Mouse (Mus musculus): ENCODE measurements around the gene Dusp11.
A peak's percentile ranks its signal among the peaks of the same experiment; 100 is the strongest.
"Not testable (repeated sequence)": the region's sequence is repeated elsewhere in the genome, so short reads cannot be mapped to it uniquely, and the experiment has no call there.

Gene Dusp11

GRCm38 (mm10) chr6:85961101-85962091 is at the start of gene Dusp11:
Gene Dusp11, minus strand, starts transcription at chr6:85961667.
- DNase-seq: peak; percentile 93 to 95

GRCm38 (mm10) chr6:86009980-86010379 is 48.5 kb upstream of the Dusp11 start:
- peak; percentile 56 to 73 for DNase-seq

DNA sequence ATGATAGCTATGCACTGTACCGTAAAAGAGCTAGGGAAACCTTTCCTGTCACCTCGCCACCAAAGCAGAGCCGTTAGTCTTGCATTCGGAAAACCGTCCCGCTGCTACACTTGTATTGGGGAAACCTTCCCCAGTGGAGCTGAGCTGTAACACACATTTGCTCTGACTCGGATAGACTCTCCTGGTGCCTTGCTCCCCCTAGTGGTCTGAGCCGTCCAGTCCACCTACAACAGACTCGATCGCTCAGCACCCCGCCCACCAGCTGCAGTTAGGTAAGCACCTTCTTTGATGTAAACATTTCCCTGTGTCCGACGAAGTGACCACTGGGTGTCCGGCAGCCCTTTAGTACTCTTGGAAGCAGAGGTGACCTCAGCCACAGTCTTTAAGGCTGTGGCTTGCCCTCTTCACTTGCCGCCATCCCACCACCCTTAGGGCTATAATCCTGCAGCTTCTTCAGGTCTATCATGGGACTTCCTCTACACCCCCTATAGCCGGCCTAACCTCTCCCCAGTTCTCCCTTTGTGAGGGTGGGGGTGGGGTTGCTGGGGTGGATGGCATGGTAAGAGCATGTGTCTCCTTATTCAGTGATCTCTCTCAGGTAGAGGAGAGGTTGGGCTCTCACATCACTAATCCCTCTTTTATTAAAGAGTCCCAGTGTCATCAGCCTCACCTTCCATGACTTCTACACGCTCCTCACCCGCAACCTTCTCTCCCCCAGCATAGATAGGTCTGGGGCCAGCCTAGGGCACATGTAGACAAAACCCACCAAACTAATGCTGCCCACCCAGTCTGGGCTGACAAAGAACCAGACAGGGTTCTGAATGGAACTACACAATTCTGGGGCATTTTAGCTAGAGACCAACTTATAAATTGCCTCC is 43.0 kb upstream of the Dusp11 start:
- peak; percentile 73 to 89 for DNase-seq

GRCm38 (mm10) chr6:86003405-86003925 is 42.0 kb upstream of the Dusp11 start:
- DNase-seq: peak in 1 of 2 experiments; percentile 43

DNA sequence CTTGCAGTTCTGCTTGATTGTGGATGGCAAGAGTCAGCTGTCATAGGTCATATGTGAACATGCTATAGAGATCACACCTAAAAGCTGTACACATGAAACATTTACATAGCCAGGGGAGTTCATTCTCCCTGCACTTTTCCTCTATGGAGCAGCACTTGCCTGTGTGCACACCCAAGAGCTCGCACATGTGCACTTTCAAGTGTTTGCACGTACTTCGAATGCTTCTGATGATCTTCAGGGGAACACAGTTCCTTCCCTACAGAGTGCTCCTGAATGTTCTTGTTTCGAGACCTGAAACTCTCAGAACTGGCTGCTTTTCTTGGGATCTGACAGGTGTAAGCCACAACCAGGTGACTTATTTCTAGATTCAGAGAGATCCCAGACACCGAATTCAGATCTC is 29.3 kb upstream of the Dusp11 start:
- DNase-seq: not testable (repeated sequence)

DNA sequence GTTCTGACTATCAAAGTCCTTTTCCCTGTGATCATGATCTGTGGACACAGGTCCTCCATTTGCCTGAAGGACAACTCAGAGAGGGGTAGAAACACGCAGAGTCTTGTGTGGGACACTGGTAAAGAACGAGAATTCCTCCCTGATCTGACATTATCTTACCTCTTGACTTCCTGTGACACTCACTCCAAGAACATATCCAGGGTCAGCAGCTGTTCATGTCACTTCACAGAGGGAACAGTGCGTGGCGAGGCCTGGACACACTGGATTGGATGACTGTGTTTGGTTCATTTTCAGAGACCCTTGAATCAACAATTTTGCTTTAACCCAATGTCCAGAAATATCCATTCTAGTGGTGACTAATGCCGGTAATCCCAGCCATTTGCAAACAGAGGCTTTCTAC is 28.1 kb upstream of the Dusp11 start:
- not testable (repeated sequence) for DNase-seq

GRCm38 (mm10) chr6:85984351-85984750 is 22.9 kb upstream of the Dusp11 start:
- no peak for DNase-seq

DNA sequence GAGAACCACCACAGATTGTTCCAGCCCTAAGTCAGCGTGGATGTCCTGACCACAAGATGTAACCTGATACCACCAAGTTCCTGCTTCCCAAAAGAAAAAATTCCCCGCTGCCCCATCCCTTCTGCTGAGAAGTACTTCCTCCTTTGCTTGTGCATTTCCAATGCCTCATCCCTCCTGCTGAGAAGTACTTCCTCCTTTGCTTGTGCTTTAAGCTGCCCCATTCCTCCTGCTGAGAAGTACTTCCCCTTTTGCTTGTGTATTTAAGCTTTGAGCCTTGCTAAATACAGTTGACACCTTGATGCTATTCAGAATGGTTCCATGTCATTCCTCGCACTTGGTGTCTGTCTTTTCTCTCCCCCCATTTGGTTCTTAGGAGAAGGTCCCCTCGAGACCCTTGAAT is 17.3 kb upstream of the Dusp11 start:
- DNase-seq: not testable (repeated sequence)

- no peak for DNase-seq
Observed at GRCm38 (mm10) chr6:85976242-85976641, 14.8 kb upstream of the Dusp11 start.

- DNase-seq: no peak
Observed at GRCm38 (mm10) chr6:85975761-85976160, 14.3 kb upstream of the Dusp11 start.

DNA sequence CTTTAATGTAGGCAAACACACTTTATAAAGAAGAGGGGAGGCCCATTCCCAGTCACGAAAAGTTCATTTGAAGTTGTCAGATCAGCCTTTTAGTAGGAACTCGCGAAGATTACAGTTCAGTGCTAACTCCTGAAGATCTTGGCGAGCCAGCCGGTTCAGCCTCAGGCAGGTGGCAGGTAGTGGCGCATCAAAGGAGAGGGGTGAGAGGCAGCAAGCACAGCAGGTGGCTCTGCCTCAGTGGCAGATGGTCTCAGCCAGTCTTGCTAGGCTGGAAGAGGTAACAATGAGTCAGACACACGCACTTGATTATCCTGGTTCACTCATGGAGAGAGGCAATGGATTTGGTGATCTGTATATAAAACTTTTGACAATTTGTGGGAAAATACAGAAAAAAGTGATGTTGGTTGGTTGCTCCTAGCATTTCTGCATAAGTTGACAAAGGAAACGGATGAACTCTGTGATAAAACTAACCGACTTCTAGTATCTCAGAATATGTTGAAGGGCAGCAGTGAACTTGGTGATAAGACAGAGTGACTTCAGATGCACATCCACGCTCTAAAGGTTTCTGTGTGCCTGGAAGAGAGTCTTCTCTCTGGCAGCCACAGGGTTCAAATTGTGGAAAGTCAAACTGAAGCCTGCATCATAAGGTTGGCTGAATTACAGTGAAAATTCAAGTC is 13.6 kb upstream of the Dusp11 start:
- no peak for DNase-seq

GRCm38 (mm10) chr6:85973336-85973735 is 11.9 kb upstream of the Dusp11 start:
- no peak for DNase-seq

DNA sequence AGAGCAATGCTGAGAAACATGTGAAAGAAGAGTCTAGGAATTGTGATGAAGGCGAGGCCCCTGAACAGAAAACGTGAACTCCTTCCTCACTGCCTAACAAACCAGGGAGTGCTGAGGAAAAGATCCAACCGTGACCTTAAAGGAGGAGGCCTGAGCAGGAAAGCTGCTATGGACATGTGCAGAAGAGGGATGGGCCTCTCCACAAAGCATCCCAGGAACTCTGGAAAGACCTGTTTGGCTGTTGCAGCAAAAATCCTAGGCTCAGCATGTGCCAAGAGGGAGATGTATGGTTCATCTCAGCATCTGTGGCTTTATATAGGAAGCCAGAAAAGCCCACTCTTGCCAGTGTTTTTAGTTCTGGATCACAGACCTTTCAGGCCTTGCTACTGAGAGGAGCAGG is 11.2 kb upstream of the Dusp11 start:
- no peak for DNase-seq

DNA sequence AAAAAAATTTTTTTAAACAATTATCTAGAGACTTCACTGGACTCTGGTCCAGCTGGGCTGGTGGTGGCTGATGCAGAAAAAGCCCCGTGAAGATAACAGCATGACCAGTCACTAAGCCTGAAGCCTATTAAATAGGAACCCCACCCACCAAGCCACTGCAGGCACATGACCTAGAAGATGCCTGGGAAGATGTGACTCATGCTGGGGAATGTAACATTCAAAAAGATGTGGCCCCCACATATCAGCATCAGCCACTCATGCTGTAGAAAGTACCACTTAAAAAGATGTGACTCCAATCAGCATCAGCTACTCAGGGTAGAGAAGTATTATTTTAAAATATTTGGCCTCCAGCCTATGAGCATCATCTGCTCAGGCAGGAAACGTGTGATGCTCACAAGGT is 8.4 kb upstream of the Dusp11 start:
- no peak for DNase-seq

- DNase-seq: peak in 1 of 2 experiments; percentile 18
Observed at GRCm38 (mm10) chr6:85966686-85967085, 5.2 kb upstream of the Dusp11 start.

DNA sequence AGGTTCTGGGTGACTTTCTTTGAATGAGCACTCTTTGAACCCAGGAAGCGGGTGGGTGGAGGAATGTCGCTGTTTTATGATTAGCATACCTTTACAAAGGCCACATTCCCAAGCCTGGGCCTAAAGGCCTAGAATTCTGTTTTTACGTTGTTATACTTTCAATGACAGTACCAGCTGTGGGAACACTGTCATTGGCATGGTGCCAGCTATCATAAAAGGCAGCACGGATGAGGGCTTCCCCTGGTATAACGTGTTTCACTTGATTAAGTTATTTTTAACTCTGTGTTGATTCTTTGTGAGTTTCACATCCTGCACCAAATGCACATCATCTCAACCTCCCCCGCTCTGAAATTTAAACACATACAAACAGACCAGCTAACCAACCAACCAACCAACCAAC is 4.6 kb upstream of the Dusp11 start:
- not testable (repeated sequence) for DNase-seq

DNA sequence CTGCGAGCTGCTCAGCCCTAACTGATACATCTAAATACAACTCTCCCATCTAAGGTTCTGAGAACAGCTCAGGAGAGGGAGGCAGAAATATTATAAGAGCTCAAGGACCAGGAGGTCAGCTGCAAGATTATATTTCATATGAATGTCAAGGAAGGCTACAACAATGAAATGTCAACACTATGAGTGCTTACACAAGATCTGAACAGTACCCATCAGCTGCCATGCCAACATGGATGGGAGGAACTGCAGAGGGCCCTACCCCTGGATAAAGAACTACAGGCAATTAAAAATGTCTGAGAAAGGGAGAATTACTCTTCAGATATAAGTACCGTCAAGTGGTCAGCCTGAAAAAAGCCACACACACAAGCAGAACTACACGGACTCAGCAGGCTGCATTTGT is 3.9 kb downstream of the Dusp11 start:
- no peak for DNase-seq

DNA sequence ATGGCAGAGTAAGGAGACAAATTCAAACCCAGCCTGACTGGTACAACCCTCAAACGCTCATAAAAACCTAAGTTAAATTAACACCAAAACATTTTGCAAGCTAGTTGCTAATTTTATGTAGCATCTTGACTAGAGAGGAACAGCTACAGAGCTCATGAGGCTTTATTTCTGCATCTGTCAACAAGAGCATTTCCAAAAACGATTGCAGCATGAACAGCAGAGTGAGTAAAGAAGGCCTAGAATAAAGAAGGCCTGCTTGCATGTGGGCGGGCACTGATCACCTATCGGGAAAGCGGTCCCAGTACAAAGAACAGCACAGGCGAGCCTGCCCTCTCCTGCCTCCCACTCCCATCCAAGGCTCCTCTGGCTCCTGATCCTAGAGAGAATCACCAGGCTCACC is 12.9 kb downstream of the Dusp11 start:
- no peak for DNase-seq

DNA sequence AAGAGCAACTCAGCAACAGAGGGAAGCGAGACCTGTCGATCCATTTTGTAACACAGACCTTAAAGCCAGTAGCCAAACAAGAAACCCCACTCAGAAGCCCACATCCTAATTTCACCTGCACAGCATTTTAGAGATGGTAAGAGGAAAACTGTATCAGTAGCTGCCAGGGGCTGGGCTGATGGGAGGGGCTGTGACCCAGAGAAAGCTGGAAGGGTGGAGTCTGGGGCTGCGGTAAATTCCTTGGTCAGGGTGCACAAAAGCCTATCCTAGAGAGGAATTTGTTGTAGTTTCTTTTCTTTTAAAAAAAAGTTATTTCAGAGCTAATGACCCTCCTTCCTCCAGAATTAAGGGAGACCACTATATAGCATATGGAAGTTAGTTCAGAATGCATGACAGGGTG is 19.0 kb downstream of the Dusp11 start:
- DNase-seq: no peak

GRCm38 (mm10) chr6:85938701-85939100 is 22.8 kb downstream of the Dusp11 start:
- DNase-seq: no peak

- DNase-seq: peak; percentile 89 to 94
Observed at GRCm38 (mm10) chr6:85936508-85937465, 24.7 kb downstream of the Dusp11 start.
